Mouse (Mus musculus) heart, adult 10 weeks (tissue): ENCODE results near the gene Abcb4. TPM values are rescaled to one million over a fixed set of nuclear protein-coding genes. Genes with fewer than 3 reads are reported as not detected.

ENCODE experiments used
- polyA plus RNA-seq: library from polyadenylated mRNA; stranded (reverse); fragments of 350-450 nt; fragmentation: Illumina TruSeq; extraction: RNeasy Lipid Tissue Mini Kit (QIAGEN cat#74804); gene quantifications from one replicate; pipeline ENCODE4 v1.2.3, GENCODE M21; 2014; ENCODE audit warnings: low read depth, low replicate concordance

Abcb4 gene
- 15.4 TPM for polyA plus RNA-seq

GRCm38 (mm10) chr5:8893300-8894103, at the start of gene Abcb4:
TSS of gene Abcb4 (plus strand) at chr5:8893717.

GRCm38 (mm10) chr5:8996686-8997512, 103.4 kb downstream of the Abcb4 start, which contains the start of gene Crot:
TSS of gene Crot (minus strand) at chr5:8997324.

Other genes with a start within 250 kb of the Abcb4 start
- 15.5 TPM for gene Abcb1a, start 233.6 kb upstream of the Abcb4 start, polyA plus RNA-seq
- gene Abcb1b, start 95.6 kb upstream of the Abcb4 start, polyA plus RNA-seq: 9.0 TPM
- gene Crot, start 103.6 kb downstream of the Abcb4 start, polyA plus RNA-seq: 30.9 TPM
- 12.3 TPM for gene Tmem243, start 207.0 kb downstream of the Abcb4 start, polyA plus RNA-seq